Mouse (Mus musculus) heart, embryonic 10.5 days (tissue): ENCODE results near the gene Tbca. TPM values are rescaled to one million over a fixed set of nuclear protein-coding genes. Genes with fewer than 3 reads are reported as not detected.

Experiments used
- polyA plus RNA-seq: library from polyadenylated mRNA; unstranded; fragments of >200 nt; fragmentation: Nextera tagmentation; extraction: Ambion mirVana; gene quantifications from 2 replicates; pipeline ENCODE4 v1.2.1, GENCODE M21; 2016

Gene Tbca
- polyA plus RNA-seq, 1 experiment from 2014 or later, result 226 TPM

Other genes with a start within 250 kb of the Tbca start
- not detected in 2 replicates for gene Otp, start 86.7 kb downstream of the Tbca start, polyA plus RNA-seq
- 17.3 and 19.3 TPM in 2 replicates for gene Wdr41, start 187.4 kb downstream of the Tbca start, polyA plus RNA-seq